Mouse (Mus musculus): ENCODE measurements at regions not wholly inside any gene's neighbourhood (a gene's known extent, or its start where the extent isn't known, plus 50 kb on each side); places are given as distances from the start of the nearest gene placed in this dataset.

DNA sequence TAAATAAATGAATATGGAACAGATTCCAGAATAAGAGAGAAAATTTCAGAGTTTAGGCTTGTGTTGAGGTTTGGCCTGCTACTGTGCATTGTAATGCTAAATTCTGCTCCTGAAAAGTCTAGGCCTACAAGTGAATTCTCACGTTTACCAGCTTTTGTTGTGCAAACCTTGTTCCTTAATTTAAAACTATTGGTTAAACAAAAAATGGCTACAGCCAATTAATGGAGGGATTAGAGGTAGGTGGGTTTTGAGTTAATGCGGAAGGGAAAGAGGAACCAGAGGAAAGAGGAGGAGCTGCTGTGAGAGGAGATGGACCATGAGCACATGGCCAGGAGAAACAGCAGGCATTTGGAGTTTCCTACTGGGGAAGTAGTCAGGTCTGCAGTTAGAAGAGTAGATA, 79.1 kb upstream of the Tle4 start:
- no peak for DNase-seq (ENCODE audit: low spot score in 2 of 2)

DNA sequence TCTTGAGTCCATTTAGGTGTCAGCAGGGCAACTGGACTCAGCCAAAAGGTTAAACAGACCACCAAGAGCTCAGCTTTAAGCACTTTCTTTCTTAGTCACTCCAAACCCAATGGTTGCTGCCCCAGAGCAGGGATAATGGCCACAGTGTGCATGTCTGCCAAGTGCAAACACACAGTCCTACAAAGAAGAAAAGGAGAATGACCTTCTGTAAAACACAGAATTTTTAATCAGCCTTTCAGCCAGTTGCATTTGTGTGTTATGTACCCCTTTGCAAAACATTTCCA, 72.9 kb upstream of the Tle4 start:
- DNase-seq (ENCODE audit: low spot score in 2 of 2) = no peak

DNA sequence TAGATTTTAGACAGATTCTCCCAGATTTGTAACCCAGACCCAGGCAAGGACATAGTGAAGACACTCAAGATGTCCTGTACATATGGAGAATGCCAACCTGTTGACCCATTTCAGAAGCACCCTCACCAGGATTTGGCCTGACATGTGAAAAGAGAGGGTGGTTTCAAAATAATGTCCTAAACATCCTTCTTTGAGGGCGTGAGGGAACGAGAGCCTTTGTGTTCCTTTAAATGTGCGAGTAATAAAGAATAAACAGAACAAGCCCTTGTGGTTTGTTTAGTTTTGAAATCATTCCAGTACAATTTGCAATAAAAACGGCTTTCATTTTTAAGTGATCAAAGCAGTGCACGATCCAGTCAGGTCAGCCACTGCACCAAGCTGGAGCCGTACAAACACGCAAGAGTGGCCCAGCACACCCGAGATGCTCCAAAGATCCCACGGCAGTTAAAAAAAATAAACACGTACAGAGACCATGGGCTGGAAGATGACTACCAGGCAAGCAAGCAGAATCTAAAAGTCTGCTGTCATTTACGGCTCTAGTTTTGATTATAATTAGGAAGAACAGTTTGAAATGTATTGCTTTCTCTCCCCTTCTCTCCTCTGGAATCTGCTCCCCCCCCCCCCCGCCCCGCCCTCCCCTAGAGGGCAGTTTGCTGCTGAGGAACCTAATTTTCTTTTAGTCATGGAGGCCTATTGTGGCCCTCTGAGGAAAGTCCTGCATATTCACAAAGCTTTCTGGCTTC, 72.4 kb upstream of the Tle4 start:
- no peak for DNase-seq (ENCODE audit: low spot score in 2 of 2)

DNA sequence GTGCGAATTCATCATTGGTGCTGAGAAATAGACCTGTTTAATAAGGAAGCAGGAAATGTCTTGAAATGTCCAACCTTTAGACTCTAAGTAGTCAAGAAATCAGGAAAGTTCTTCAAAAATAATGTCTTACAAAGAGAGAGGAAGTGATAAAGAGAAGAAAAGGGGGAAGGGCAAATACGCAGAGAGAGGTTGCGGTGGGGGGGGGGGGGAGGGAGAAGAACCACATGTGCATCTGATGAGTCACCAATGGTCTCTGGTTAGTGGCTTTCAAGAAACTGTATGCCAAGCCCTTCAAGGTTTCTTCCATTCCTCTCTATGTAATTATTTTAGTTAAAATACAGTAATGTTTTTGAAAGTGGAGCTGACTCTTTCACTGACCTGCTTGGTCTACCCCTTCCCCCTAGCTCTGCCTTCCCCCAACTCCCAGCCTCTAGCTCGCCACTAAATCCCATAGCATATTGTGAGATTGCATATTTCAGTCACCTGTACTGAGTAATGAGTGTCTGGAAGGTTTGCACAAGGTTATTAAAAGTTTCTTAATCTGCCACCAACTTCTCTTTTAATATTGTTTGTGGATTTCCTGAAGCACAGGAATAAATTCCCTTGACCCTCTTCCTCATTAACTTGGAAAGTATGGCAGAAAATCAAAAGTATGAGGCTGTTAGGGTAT, 70.8 kb upstream of the Tle4 start:
- no peak for DNase-seq (ENCODE audit: low spot score in 2 of 2)

DNA sequence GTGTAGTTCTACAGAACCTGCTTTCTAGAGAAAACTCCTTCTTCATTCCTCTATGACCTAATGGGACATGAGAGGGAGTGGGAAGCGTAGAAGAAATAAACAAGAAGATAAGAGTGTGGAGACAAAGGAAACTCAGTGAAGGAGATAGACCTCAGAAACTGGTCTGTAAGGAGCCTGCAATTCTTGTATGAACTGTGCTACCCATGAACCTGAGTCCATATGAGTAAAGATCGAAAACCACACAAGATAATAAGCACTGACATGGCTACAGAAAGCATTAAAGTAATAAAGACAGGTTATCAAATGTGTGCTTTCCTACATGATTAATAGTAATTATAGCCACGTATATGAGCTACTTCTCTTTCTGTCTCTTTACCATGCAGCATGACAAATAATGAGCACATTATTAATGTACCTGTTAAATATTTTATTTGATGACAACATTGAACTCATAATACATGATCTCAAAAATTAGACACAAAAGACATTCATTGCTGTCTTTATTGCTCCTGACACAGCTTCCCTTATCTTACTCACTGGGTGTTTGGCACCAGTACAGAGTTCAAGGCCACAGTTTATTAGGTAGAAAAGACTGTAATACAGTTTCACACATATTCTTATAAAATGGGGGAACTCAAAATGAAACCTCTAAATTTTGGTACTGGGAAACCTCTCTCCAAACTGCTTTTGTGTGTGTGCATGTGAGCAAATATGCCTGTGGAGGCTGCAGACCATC, 67.0 kb upstream of the Tle4 start:
- DNase-seq (ENCODE audit: low spot score in 2 of 2) = no peak

DNA sequence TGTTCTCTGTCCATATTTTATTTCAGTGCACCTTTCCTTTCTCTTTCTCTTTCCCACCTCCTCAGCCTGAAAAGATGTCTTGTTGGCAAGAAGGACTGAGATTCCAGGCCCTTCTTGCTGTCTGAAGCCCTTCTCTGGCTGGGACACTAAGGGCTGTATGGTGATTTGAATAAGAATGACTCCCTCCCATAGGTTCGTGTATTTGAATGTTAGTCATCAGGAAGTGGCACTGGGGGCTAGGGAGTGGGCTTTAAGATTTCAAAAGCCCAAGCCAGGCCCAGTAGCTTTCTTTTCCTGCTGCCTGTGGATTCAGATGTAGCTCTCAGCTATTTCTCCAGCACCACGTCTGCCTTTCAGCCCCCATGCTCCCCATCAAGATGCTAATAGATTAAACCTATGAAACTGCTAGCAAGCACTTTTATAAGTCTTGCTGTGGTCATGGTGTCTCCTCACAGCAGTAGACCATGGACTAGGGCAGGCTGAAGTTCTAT, 66.3 kb upstream of the Tle4 start:
- DNase-seq (ENCODE audit: low spot score in 2 of 2) = no peak

DNA sequence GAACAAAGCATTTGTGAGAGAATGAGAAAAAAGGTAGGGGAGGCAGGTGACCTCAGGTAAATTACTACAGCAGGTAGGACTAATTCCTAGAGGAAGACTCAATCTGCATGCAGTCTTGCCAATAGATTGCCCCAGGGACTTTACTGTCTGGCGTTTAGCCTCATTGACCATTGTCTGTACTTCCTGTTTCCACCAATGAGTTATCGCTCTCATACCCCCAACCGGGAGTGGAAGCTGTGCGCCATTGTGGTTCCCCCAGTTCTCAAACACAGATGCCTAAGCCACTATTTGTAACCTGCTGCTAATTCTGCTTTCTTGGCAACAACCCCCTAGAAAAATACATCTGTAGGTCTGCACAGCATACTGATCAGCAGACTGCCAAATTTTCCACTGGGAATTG, 65.5 kb upstream of the Tle4 start:
- DNase-seq (ENCODE audit: low spot score in 2 of 2) = no peak

DNA sequence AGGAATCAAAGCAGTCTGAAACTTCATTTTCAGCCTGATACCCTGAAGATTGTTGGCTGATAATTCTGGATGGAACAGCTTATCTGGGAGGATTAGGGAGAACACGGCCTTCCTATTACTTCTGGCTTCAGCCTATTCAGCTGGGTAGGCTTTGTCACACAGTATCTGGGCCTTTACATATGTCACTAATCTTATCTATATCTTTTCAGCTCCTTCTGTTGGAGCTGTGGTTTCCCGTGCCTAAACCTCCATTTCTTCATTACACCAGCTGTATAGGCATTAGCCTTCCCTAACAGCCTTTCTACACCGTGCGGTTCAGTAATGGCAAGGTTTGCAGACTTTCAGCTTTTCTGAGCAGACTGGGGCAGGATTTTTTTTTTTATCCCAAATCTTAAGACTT, 61.9 kb upstream of the Tle4 start:
- DNase-seq (ENCODE audit: low spot score in 2 of 2) = no peak

DNA sequence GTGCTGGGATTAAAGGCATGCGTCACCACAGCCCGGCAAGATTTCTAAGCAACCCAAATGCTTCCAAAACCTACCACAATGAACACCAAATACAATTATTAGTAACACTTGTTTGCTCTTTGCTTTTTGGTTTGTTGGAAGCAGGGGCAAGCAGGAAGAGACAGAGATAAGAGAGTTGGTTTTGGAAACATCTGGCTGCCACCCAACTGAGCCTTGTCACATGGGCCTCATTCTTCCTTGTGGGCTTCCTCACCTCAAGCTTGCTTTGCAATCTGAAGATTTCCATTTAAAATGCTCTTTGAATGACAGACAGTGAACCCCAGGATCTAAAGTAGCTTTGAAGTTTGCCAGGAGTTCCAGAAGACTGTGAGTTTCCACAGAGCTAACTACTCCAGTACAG, 60.6 kb upstream of the Tle4 start:
- no peak for DNase-seq (ENCODE audit: low spot score in 2 of 2)

DNA sequence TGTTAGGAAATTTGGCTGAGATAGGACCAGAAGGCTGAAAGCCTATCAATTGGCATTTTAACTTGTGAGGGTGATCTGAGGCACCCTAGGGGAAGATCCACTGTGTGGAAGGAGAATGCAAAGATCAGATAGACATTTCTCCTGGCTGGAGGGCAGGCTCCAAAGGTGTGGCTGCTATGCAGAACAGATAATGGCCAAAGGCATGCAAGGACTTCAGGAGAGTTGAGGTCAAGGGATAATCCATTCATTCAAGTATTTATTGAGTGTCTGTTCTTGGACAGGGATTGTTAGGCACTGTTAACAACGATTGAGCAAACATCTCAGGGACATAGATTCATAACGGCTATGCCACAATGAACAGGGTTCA, 58.2 kb upstream of the Tle4 start:
- no peak for DNase-seq (ENCODE audit: low spot score in 2 of 2)

DNA sequence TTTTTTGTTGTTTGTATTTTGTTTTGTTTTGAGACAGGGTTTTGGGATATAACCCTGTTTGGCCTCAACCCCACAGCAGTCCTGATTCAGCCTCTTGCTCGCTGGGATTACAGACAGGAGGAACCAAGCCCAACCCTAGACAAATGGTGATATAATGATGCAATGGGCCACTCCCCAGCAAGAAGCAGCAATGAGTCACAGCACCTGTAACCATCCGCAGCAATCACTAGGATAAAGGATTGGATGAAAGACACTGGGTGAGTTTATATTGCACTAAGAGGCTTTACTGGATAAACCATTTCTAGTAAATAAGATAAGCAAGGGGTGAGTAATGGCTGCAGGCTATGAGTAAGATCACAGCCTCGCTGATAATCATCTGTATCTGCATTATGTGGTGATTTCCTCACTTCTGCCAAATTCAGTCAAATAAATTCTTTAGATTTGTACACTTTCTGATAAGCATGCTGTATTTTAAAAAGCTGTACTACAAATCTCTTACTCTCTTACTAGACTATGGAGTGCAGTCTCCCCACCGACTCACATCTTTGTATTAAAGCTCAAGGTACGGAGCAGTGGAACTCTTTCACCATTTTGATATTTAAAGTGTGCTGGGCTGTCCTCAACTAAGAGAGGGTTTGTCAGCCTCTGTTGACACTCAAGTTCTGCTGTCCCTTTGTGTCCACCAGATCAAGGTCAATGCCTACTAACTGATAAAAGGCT, 57.6 kb upstream of the Tle4 start:
- DNase-seq (ENCODE audit: low spot score in 2 of 2) = no peak
